14 mouse cellular contexts compared by ENCODE assay signal in the genomic region with DNA sequence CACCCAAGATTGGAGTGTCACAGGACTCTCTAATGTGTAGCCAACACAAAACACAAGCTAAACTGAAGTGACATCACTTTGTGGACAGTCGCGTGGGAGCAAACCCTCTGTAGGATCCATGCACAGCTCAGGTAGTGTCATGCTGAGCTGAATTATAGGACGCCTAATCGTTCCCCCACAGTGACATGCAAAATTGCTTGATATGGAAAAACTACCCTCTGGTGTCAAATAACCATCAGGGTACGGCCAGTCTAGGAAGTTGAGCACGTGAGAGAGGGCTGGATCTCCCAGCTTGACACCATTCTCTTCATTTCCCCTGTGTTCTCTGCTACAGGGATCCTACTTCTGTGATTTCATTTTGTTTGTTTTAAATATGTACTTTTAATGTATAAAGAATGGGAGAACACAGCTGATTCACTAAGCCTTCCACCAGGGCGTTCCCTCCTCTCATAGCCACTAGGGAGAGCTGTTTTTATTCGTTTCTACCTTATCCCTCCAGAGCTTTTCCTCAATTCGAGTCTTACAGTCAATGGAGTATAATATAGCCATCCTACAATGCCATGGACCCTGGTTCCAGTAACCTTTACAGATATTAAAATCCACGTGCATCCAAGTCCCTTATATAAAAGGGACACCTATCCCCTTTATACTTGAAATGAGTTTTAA. TPM values are rescaled to one million over a fixed set of nuclear protein-coding genes. Genes with fewer than 3 reads are reported as not detected.
DNase-seq lines count a peak whose midpoint lies in the region; ATAC-seq and TF ChIP-seq lines count a peak whose summit lies in the region.
"Had no signal": no experiment of that assay in that cellular context is flagged by ENCODE, and none has a peak within 500 bp of the region (broad histone marks: within the 10 kb centered on the region; RNA-seq: fewer than 3 reads in every experiment).

No protein-coding gene starts in this region.

- H3K27me3 ChIP-seq in heart, postnatal 0 days (ENCODE audit: control insufficient read depth, insufficient read depth, low read length) = no peaks in the 10 kb centered on the region
- no peaks in the 10 kb centered on the region for H3K27me3 ChIP-seq in heart, embryonic 12.5 days (replicated peaks)
- H3K27me3 ChIP-seq in midbrain, embryonic 11.5 days (ENCODE audit: control insufficient read depth, insufficient read depth, low read length) = no peaks in the 10 kb centered on the region
- H3K27me3 ChIP-seq in midbrain, embryonic 13.5 days = no peaks in the 10 kb centered on the region
- H3K27me3 ChIP-seq in stomach, embryonic 15.5 days (replicated peaks) = no peaks in the 10 kb centered on the region
- H3K27me3 ChIP-seq: hindbrain, embryonic 13.5 days had no signal

- no peaks in the 10 kb centered on the region for H3K9me3 ChIP-seq in heart, postnatal 0 days (replicated peaks; ENCODE audit: control insufficient read depth, low read length)
- H3K9me3 ChIP-seq in heart, embryonic 12.5 days (replicated peaks) = no peaks in the 10 kb centered on the region
- H3K9me3 ChIP-seq in midbrain, embryonic 11.5 days (ENCODE audit: control insufficient read depth, low read length) = no peaks in the 10 kb centered on the region
- H3K9me3 ChIP-seq in midbrain, embryonic 13.5 days = no peaks in the 10 kb centered on the region
- no peaks in the 10 kb centered on the region for H3K9me3 ChIP-seq in stomach, embryonic 15.5 days
- H3K9me3 ChIP-seq: hindbrain, embryonic 13.5 days had no signal

- H3K4me2 ChIP-seq in heart, postnatal 0 days (ENCODE audit: low read depth, low read length) = no peak overlapping the region
- no peak overlapping the region for H3K4me2 ChIP-seq in heart, embryonic 12.5 days
- no peak overlapping the region for H3K4me2 ChIP-seq in midbrain, embryonic 11.5 days
- H3K4me2 ChIP-seq in midbrain, embryonic 13.5 days (replicated peaks) = no peak overlapping the region
- no peak overlapping the region for H3K4me2 ChIP-seq in stomach, embryonic 15.5 days
- H3K4me2 ChIP-seq: hindbrain, embryonic 13.5 days had no signal

- H3K9ac ChIP-seq in heart, postnatal 0 days (replicated peaks; ENCODE audit: low read depth, low read length) = no peak overlapping the region
- H3K9ac ChIP-seq in heart, embryonic 12.5 days = no peak overlapping the region
- no peak overlapping the region for H3K9ac ChIP-seq in midbrain, embryonic 11.5 days (ENCODE audit: low read length)
- no peak overlapping the region for H3K9ac ChIP-seq in midbrain, embryonic 13.5 days (replicated peaks)
- no peak overlapping the region for H3K9ac ChIP-seq in stomach, embryonic 15.5 days
- H3K9ac ChIP-seq: hindbrain, embryonic 13.5 days had no signal

- no peak overlapping the region for H3K27ac ChIP-seq in heart, postnatal 0 days (ENCODE audit: low read depth)
- no peak overlapping the region for H3K27ac ChIP-seq in heart, embryonic 12.5 days (ENCODE audit: poor library complexity, severe bottlenecking)
- H3K27ac ChIP-seq in midbrain, embryonic 11.5 days (ENCODE audit: low read depth, low read length) = no peak overlapping the region
- no peak overlapping the region for H3K27ac ChIP-seq in midbrain, embryonic 13.5 days
- H3K27ac ChIP-seq in stomach, embryonic 15.5 days = 0 out of 2 replicates have a peak overlapping the region, but pooled peaks have one; percentile 12
- H3K27ac ChIP-seq: hindbrain, embryonic 13.5 days had no signal

- no peak for ATAC-seq in heart, postnatal 0 days (ENCODE audit: insufficient read depth, low read depth)
- ATAC-seq in heart, embryonic 12.5 days (ENCODE audit: insufficient number of reproducible peaks, low FRiP score) = no peak
- ATAC-seq in midbrain, embryonic 11.5 days (ENCODE audit: low FRiP score) = no peak
- ATAC-seq in midbrain, embryonic 13.5 days = no peak
- no peak; the same call in 1 of the 2 replicates for ATAC-seq in stomach, embryonic 15.5 days (ENCODE audit: insufficient read depth, low FRiP score, low read depth)
- ATAC-seq: CD4-positive, CD25-positive, alpha-beta regulatory T cell, adult 4 months had no signal

- no peaks in the 10 kb centered on the region for H3K36me3 ChIP-seq in heart, postnatal 0 days (replicated peaks; ENCODE audit: control insufficient read depth, insufficient read depth, low read length)
- no peaks in the 10 kb centered on the region for H3K36me3 ChIP-seq in heart, embryonic 12.5 days
- no peaks in the 10 kb centered on the region for H3K36me3 ChIP-seq in midbrain, embryonic 11.5 days (ENCODE audit: control insufficient read depth, insufficient read depth, low read length)
- no peaks in the 10 kb centered on the region for H3K36me3 ChIP-seq in midbrain, embryonic 13.5 days
- no peaks in the 10 kb centered on the region for H3K36me3 ChIP-seq in stomach, embryonic 15.5 days
- H3K36me3 ChIP-seq: hindbrain, embryonic 13.5 days had no signal

- WGBS in heart, postnatal 0 days = 41% methylated on average over 10 of the region's 10 CpGs
- WGBS in heart, embryonic 12.5 days = 45% methylated on average over 10 of the region's 10 CpGs
- 53% methylated on average over 10 of the region's 10 CpGs for WGBS in midbrain, embryonic 11.5 days
- 45% methylated on average over 10 of the region's 10 CpGs for WGBS in midbrain, embryonic 13.5 days
- 39% methylated on average over 10 of the region's 10 CpGs for WGBS in stomach, embryonic 15.5 days

- intact Hi-C loops in heart, postnatal 14 days (cut with DNase I) = loop anchor here (10.0 kb wide), 1 partner anchor 233 kb away; no protein-coding TSS in a partner anchor

- DNase-seq in heart, postnatal 0 days (ENCODE audit: low spot score) = no peak
- DNase-seq in midbrain, embryonic 11.5 days (ENCODE audit: low spot score, missing footprints) = peak; percentile 82
- DNase-seq in ZHBTc4 (ENCODE audit: low read depth, low spot score) = peak; percentile 30
- DNase-seq in heart, postnatal 14 days = no peak
- no peak for DNase-seq in urinary bladder, adult 2 months (ENCODE audit: low spot score)
- DNase-seq: cerebellum, postnatal 25 days; layer of hippocampus, postnatal 36 days; thymus, adult 2 months had no signal

- peak; percentile 44 for TF ChIP-seq CTCF in heart, postnatal 0 days (IDR thresholded peaks at IDR 0.05; ENCODE audit: low read depth)

- no peaks in the 10 kb centered on the region for H3K4me1 ChIP-seq in heart, postnatal 0 days (ENCODE audit: control insufficient read depth, insufficient read depth)
- H3K4me1 ChIP-seq in heart, embryonic 12.5 days (replicated peaks) = 0 out of 2 replicates have a peak, but pooled peaks cover 3% of the 10 kb centered on the region
- H3K4me1 ChIP-seq in midbrain, embryonic 11.5 days (ENCODE audit: control insufficient read depth, insufficient read depth, low read length) = no peaks in the 10 kb centered on the region
- H3K4me1 ChIP-seq in midbrain, embryonic 13.5 days (replicated peaks) = no peaks in the 10 kb centered on the region
- no peaks in the 10 kb centered on the region for H3K4me1 ChIP-seq in stomach, embryonic 15.5 days
- H3K4me1 ChIP-seq: hindbrain, embryonic 13.5 days had no signal

- TF ChIP-seq EP300 in heart, postnatal 0 days (IDR thresholded peaks at IDR 0.05; ENCODE audit: low read depth) = no peak

- H3K4me3 ChIP-seq in heart, postnatal 0 days (ENCODE audit: low read depth, low read length) = no peak overlapping the region
- H3K4me3 ChIP-seq in heart, embryonic 12.5 days = no peak overlapping the region
- H3K4me3 ChIP-seq in midbrain, embryonic 11.5 days (ENCODE audit: low read depth, low read length) = no peak overlapping the region
- H3K4me3 ChIP-seq in midbrain, embryonic 13.5 days (replicated peaks) = no peak overlapping the region
- H3K4me3 ChIP-seq in stomach, embryonic 15.5 days (replicated peaks) = no peak overlapping the region
- H3K4me3 ChIP-seq: erythroblast, embryonic 14.5 days; hindbrain, embryonic 13.5 days had no signal

RNA-seq across cellular contexts. Expression of a gene that starts 16.2 kb away (rescaled TPM):
- total RNA-seq in heart, postnatal 0 days (2014; rRNA removed; ENCODE audit: low replicate concordance) = 32.4 and 39.7 TPM in 2 replicates
- 16.3 TPM in 2 replicates for polyA plus RNA-seq in heart, postnatal 0 days (2015; fragmentation: Nextera tagmentation; extraction: Ambion mirVana)
- polyA plus RNA-seq in heart, embryonic 12.5 days (2016; fragmentation: Nextera tagmentation; extraction: Ambion mirVana) = 49.4 and 52.2 TPM in 2 replicates
- polyA plus RNA-seq in midbrain, embryonic 11.5 days (2014; fragmentation: Nextera tagmentation; extraction: Ambion mirVana) = 4.9 and 5.5 TPM in 2 replicates
- polyA plus RNA-seq in midbrain, embryonic 13.5 days (2015; fragmentation: Nextera tagmentation; extraction: Ambion mirVana) = 2.6 and 3.3 TPM in 2 replicates
- polyA plus RNA-seq in stomach, embryonic 15.5 days (2015; fragmentation: Nextera tagmentation; extraction: Ambion mirVana) = 18.1 and 21.7 TPM in 2 replicates
- total RNA-seq in heart, postnatal 14 days (2021) = 10 to 100 TPM; 27.4 to 29.5 TPM
- polyA plus RNA-seq in urinary bladder, adult 2 months (2012; rRNA removed) = 35.0 and 42.5 TPM in 2 replicates

Comparison
In these comparisons a context has a peak if more than half of its experiments do, and no peak if none do; other contexts are left out.
1. DNase-seq: peak in midbrain, embryonic 11.5 days (single experiment) and ZHBTc4 (single experiment); none in heart, postnatal 0 days (single experiment), heart, postnatal 14 days (0 of 2) and urinary bladder, adult 2 months (single experiment).